Mouse (Mus musculus) lung, embryonic 14.5 days (tissue): ENCODE measurements at regions not wholly inside any gene's neighbourhood (a gene's known extent, or its start where the extent isn't known, plus 50 kb on each side); places are given as distances from the start of the nearest gene placed in this dataset.

Experiments
- ATAC-seq: fragments of 200-750 bp; cut with Nextera tagmentation; 2 replicates; pipeline ENCODE4 v1.8.0; 2017; ENCODE audit warnings: mild to moderate bottlenecking, moderate TSS enrichment, moderate library complexity; ENCODE audit not compliant: insufficient read depth
- DNase-seq: peaks from one replicate; pipeline ENCODE4 v3.0.0-alpha.2; 2015
- H3K27ac ChIP-seq: fragments of 300-500 bp; sonication (generic); 2 replicates; pipeline ENCODE4 v1.5.1; 2014; ENCODE audit warnings: low read depth, mild to moderate bottlenecking, moderate library complexity
- H3K27me3 ChIP-seq: fragments of 300-500 bp; sonication (generic); 2 replicates; pipeline ENCODE4 v1.6.1; 2014; ENCODE audit warnings: low read length, control low read depth; ENCODE audit not compliant: insufficient read depth
- H3K36me3 ChIP-seq: fragments of 300-500 bp; sonication (generic); 2 replicates; pipeline ENCODE4 v1.6.1; 2014; ENCODE audit warnings: control low read depth; ENCODE audit not compliant: insufficient read depth
- H3K4me1 ChIP-seq: fragments of 300-500 bp; sonication (generic); 2 replicates; pipeline ENCODE4 v1.6.1; 2014; ENCODE audit warnings: antibody characterized with exemption, control low read depth; ENCODE audit not compliant: insufficient read depth
- H3K4me2 ChIP-seq: fragments of 300-500 bp; sonication (generic); 2 replicates; pipeline ENCODE4 v1.6.1; 2014; ENCODE audit warnings: mild to moderate bottlenecking
- H3K4me3 ChIP-seq: fragments of 300-500 bp; sonication (generic); 2 replicates; pipeline ENCODE4 v1.5.1; 2014; ENCODE audit warnings: low read depth, low read length
- H3K9ac ChIP-seq: fragments of 300-500 bp; sonication (generic); 2 replicates; pipeline ENCODE4 v1.6.1; 2014
- H3K9me3 ChIP-seq: fragments of 300-500 bp; sonication (generic); 2 replicates; pipeline ENCODE4 v1.6.1; 2016; ENCODE audit warnings: low read depth, low read length, control low read depth
- CTCF ChIP-seq: IDR thresholded peaks from 2 replicates; pipeline ENCODE4 v1.5.1; 2016; ENCODE audit warnings: antibody characterized with exemption, low read depth
- WGBS: fragments of 180-500 bp; shearing (Covaris S2); extraction: QIAGEN DNeasy Blood & Tissue Kit; methylation state at CpG from one replicate; pipeline ENCODE4 v1.1.7; 2014; 5-methylcytosine and 5-hydroxymethylcytosine counted together

DNA sequence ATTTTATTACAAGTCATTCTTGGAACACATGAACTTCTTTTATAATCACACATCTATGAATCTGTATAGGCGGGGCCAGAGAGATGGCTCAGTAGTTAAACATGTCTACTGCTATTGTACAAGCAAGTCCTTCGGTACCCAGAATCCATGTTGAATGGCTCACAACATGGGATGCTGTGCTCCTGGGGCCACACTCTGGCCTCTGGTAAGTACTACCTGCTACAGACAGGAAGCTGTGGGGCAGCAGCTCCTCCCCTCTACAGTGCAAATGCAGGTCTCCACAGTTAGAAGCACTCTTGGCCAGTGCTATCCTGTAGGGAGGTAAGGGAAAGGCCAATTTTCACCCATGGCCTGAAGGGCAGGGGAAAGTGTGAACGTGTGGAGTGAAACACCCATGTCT lies 506.0 kb downstream of the Irx1 start:
- Histone ChIP-seq H3K9me3 (no peaks in the 10 kb centered on the region), H3K4me2 (no peak overlapping the region), H3K36me3 (no peaks in the 10 kb centered on the region), H3K4me1 (no peaks in the 10 kb centered on the region), H3K27ac (no peak overlapping the region), H3K27me3 (no peaks in the 10 kb centered on the region; the same call in 1 of the 2 replicates), H3K4me3 (no peak overlapping the region), H3K9ac (no peak overlapping the region)
- ATAC-seq, result no peak
- 66% methylated on average over 3 of the region's 3 CpGs for WGBS
- no peak for TF ChIP-seq CTCF
- no peak for DNase-seq

DNA sequence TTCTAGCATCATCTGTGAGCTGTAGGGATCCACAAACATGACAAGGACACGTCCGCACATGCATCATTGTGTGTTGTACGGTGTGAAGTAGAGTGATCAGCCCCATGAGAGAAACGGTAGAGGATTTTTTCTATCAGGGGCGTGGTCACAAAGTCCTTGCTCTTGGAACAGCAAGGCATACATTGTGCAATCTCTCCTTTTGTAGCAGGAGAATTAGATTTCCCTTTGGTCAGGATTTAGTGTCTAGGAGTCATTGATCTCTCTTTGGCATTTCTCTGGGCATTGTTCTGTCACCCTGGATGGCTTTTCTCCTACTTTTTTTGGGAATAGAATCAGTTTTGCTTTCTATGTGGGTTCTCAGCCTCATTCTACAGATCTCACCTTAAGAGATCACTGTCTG lies 511.3 kb downstream of the Irx1 start:
- Histone ChIP-seq H3K4me1 (no peaks in the 10 kb centered on the region), H3K9ac (no peak overlapping the region), H3K4me2 (no peak overlapping the region), H3K27me3 (no peaks in the 10 kb centered on the region), H3K4me3 (no peak overlapping the region), H3K27ac (no peak overlapping the region), H3K36me3 (no peaks in the 10 kb centered on the region), H3K9me3 (no peaks in the 10 kb centered on the region)
- DNase-seq, result no peak
- 74% methylated on average over 5 of the region's 5 CpGs for WGBS
- no peak for ATAC-seq
- no peak for TF ChIP-seq CTCF

DNA sequence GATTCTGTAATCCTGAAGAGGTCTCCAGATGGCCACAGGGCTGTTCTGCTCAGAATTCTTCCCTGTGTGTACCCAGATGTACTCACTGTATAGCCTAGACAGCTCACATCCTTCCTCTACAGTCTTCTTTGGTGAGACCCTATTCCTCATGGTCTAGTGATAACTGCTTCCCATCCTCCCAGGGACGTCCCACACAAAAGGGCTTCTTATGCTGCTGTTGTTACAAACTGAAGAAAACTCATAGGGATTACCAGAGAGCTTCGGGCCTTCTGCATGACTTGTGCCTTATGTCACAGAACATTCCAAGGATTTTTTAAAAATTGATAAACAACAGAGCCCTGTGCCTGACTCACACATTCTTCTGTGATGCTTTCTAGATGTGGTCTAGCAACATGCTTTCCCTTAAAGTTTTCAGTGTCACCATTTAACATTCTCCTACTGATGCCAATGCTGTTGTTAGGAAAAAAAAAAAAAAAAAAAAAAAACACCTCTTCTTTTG lies 525.9 kb downstream of the Irx1 start:
- Histone ChIP-seq H3K9me3 (no peaks in the 10 kb centered on the region), H3K4me2 (no peak overlapping the region), H3K27ac (no peak overlapping the region), H3K36me3 (no peaks in the 10 kb centered on the region), H3K9ac (no peak overlapping the region), H3K4me1 (no peaks in the 10 kb centered on the region), H3K4me3 (no peak overlapping the region), H3K27me3 (no peaks in the 10 kb centered on the region)
- no peak for ATAC-seq
- WGBS, result 37% methylated on average over 2 of the region's 2 CpGs
- no peak for TF ChIP-seq CTCF
- no peak for DNase-seq

DNA sequence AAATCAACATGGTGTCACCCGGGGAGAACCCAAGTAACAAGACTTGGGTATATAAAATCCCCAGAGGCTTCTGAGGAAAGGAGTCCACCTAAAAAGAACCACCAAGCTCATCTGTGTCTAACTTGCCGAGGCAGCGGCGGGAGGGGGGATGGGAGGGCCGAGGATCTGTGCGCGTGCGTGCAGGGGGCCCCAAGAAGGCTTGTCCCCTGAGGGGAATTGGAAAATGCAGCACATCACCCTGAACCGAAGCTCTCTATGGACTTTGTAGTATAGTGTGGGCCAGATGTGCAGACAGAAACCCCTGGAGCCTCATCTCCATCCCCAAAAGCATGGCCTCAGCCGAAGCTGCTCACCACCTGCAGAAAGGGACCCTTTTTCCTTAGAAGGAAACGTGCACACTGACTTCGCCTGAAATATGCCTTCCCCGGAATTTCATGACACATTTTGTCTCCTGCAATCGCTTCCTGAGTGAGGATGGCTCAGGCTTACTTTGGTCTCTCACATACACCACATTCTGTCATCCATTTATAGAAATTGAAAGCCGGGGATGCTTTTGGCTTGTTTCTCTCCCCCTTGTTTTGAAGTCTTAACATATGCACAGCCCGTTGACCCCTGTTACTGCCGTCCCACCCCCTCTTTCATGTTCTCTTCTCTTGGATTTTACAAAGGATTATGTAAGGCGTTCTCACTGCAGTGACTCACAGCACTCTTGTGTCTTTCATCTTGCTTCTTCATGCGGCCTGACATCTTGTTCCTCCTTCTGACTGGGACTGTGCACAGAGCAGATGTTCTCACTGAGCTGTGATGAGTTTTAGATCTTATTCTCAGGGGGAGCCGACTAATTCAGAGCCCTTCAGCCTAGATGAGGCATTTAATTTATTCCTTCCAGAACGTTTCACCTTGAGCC lies 559.6 kb downstream of the Irx1 start:
- Histone ChIP-seq H3K36me3 (no peaks in the 10 kb centered on the region), H3K4me3 (no peak overlapping the region), H3K4me1 (no peaks in the 10 kb centered on the region), H3K27me3 (no peaks in the 10 kb centered on the region), H3K9ac (no peak overlapping the region), H3K4me2 (no peak overlapping the region), H3K27ac (no peak overlapping the region), H3K9me3 (no peaks in the 10 kb centered on the region)
- no peak for TF ChIP-seq CTCF
- 62% methylated on average over 21 of the region's 21 CpGs for WGBS
- ATAC-seq (no peak), DNase-seq (no peak)

DNA sequence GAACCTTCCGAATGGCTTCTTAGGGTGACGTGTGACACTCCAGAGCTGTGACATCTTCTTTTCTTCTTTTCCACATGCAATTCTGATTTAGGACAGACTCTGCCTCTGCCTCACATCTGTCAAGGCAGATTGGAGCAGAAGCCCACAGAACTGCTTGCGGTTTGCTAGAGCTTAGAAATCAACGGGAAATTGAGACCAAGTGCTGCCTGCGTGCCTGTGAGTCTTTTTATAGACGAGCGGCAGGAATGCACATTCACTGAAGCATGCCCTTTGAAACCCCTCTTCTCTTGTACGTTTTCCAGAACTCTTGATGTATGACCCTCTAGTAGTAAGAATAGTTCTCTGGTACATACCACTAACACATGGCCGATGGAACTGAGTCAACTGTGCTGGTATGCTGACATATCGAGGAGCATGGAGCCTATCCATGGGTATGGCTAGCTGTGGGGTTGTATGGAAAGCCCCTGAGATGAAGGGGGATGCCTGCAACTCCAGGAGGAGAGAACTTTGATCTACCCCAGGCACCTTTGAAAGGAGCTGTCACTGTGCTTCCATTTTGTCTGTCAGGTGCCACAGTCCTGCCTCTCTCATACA lies 552.2 kb upstream of the Adamts16 start:
- Histone ChIP-seq H3K9ac (no peak overlapping the region), H3K27me3 (no peaks in the 10 kb centered on the region), H3K9me3 (no peaks in the 10 kb centered on the region), H3K4me2 (no peak overlapping the region), H3K4me1 (no peaks in the 10 kb centered on the region), H3K4me3 (no peak overlapping the region), H3K27ac (no peak overlapping the region), H3K36me3 (no peaks in the 10 kb centered on the region)
- DNase-seq (no peak), ATAC-seq (no peak)
- no peak for TF ChIP-seq CTCF
- WGBS, result 66% methylated on average over 10 of the region's 10 CpGs

DNA sequence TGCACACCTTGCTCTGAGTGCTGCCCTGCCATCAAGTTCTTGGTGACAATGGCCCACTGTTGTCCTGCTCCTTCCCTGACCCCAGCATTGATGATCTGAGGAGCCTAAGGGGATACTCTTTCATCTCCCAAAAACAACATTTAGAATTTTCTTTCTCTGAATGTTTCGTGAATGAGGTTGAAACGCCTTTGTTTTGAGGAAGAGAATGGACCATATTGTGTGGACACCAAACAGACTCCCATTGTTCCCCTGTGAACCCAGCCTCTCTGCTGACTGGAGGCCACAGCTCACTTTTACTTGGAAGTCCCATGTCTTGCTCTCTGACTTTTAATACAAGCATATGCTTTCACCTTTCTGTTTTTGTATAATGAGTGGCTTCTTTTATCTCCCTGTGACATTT lies 537.0 kb upstream of the Adamts16 start:
- 0 out of 2 replicates have a peak, but pooled peaks cover 2% of the 10 kb centered on the region for H3K4me1 ChIP-seq
- no peak overlapping the region for H3K27ac ChIP-seq
- TF ChIP-seq CTCF, result no peak
- DNase-seq, result no peak
- no peak overlapping the region for H3K4me2 ChIP-seq
- no peak for ATAC-seq
- 70% methylated on average over 2 of the region's 2 CpGs for WGBS
- H3K9ac ChIP-seq, result no peak overlapping the region
- H3K4me3 ChIP-seq, result no peak overlapping the region
- no peaks in the 10 kb centered on the region for H3K36me3 ChIP-seq
- H3K27me3 ChIP-seq, result no peaks in the 10 kb centered on the region
- no peaks in the 10 kb centered on the region for H3K9me3 ChIP-seq

DNA sequence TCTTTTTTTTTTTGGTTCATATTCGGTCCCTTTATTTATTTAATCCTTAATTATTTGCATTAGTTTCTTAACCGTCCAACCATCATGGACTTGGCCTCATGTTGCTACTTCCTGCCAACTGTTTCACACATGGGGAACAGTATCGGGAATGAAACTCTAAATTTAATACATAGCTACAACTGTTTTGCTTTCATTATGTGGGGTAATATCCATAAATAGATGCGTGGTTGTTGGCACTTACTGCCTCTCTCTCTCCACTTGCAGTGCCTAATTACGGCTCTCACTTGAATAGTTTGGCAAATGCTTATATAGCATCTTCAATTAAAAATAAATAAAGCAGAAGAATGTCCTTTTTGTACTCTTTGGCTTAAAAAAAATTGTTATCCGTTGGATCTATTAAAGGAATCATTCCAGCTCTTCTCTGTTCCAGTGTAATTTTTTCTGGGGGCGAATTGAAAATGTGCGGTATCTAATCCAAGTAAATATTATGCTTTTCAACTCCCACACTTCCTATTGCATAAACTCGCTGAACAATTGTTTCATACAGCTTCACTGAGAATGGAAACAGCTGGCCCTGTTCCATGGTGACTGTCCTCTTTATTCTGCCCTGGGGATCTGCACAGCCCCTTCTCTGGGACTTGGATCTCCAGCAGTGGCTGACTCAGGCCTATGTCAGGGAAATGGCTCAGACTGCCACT lies 534.4 kb upstream of the Adamts16 start:
- Histone ChIP-seq H3K4me2 (0 out of 2 replicates have a peak overlapping the region, but pooled peaks have one; percentile 13), H3K9me3 (no peaks in the 10 kb centered on the region), H3K4me1 (0 out of 2 replicates have a peak, but pooled peaks cover 2% of the 10 kb centered on the region), H3K27me3 (no peaks in the 10 kb centered on the region), H3K9ac (no peak overlapping the region), H3K27ac (peak overlapping the region; percentile 62), H3K36me3 (no peaks in the 10 kb centered on the region), H3K4me3 (no peak overlapping the region)
- ATAC-seq (peak; percentile 92), DNase-seq (peak; percentile 92)
- TF ChIP-seq CTCF, result no peak
- 29% methylated on average over 9 of the region's 9 CpGs for WGBS
